Mouse (Mus musculus): ENCODE measurements around the gene Vmo1. TPM values are rescaled to one million over a fixed set of nuclear protein-coding genes. Genes with fewer than 3 reads are reported as not detected.

Gene Vmo1
- total and polyA plus RNA-seq, 3 experiments: not detected

GRCm38 (mm10) chr11:70513520-70513919 lies 896 bp downstream of the Vmo1 start:
- peaks cover 39% of the 10 kb centered on the region for H3K27me3 ChIP-seq (ENCODE audit: insufficient read depth, low read length)
- H3K36me3 ChIP-seq (replicated peaks): no peaks in the 10 kb centered on the region
- no peak overlapping the region for H3K4me3 ChIP-seq (ENCODE audit: low read depth, low read length)
- H3K9me3 ChIP-seq (replicated peaks): no peaks in the 10 kb centered on the region
- TF ChIP-seq TAL1 (conservative IDR thresholded peaks at IDR 0.05; ENCODE audit: low read depth, low read length) (no peak), GATA1 (IDR thresholded peaks at IDR 0.05; ENCODE audit: borderline replicate concordance, low read length) (no peak), POLR2AphosphoS5 (IDR thresholded peaks at IDR 0.05; ENCODE audit: insufficient replicate concordance, low read depth, low read length) (no peak), GATA2 (IDR thresholded peaks at IDR 0.05; ENCODE audit: borderline replicate concordance, low read depth, low read length) (no peak), CTCF (IDR thresholded peaks at IDR 0.05; ENCODE audit: low read depth, low read length) (no peak)
- ATAC-seq (ENCODE audit: extremely low read depth, insufficient number of reproducible peaks, low FRiP score, poor library complexity, severe bottlenecking) (no peak), DNase-seq (ENCODE audit: low spot score) (no peak)
- H3K4me1 ChIP-seq (ENCODE audit: insufficient read depth, low read depth, low read length): no peaks in the 10 kb centered on the region

DNA sequence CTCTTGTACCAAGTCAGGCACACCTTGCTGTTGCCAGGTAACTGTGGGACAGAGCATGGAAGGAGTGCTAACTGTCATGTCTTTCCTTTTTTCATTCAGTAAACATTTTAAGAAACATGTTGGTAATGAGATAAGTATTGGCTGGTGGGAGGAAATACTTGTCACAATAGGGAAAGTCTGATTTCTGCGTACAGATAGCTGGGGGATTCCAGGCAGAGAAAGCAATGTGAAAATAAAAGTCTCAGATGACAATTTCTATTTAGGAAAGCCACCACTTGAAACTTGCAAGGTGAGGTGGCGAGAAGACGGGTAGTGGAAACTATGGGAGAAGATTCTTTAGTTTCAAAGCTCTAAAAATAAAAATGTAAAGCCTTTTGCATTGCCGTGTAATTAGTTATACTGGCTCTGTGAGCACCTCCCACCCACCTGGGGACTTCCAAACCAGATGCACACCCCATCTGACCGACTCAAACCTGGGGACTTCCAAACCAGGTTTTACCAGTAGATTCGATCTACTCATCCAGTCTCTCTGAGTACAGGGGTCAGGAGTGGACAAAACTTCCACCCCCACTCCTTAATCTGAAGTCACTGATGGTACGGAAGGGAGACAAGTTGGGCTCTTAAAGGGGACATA lies 1.6 kb downstream of the Vmo1 start:
- H3K4me1 ChIP-seq (ENCODE audit: insufficient read depth, low read depth, low read length): no peaks in the 10 kb centered on the region
- TF ChIP-seq GATA2 (IDR thresholded peaks at IDR 0.05; ENCODE audit: borderline replicate concordance, low read depth, low read length) (no peak), GATA1 (IDR thresholded peaks at IDR 0.05; ENCODE audit: borderline replicate concordance, low read length) (no peak), POLR2AphosphoS5 (IDR thresholded peaks at IDR 0.05; ENCODE audit: insufficient replicate concordance, low read depth, low read length) (no peak), CTCF (IDR thresholded peaks at IDR 0.05; ENCODE audit: low read depth, low read length) (no peak), TAL1 (conservative IDR thresholded peaks at IDR 0.05; ENCODE audit: low read depth, low read length) (no peak)
- H3K27me3 ChIP-seq (ENCODE audit: insufficient read depth, low read length): peaks cover 43% of the 10 kb centered on the region
- no peaks in the 10 kb centered on the region for H3K36me3 ChIP-seq (replicated peaks)
- H3K9me3 ChIP-seq (replicated peaks): no peaks in the 10 kb centered on the region
- ATAC-seq (ENCODE audit: extremely low read depth, insufficient number of reproducible peaks, low FRiP score, poor library complexity, severe bottlenecking): no peak
- no peak overlapping the region for H3K4me3 ChIP-seq (ENCODE audit: low read depth, low read length)
- no peak for DNase-seq (ENCODE audit: low spot score)

DNA sequence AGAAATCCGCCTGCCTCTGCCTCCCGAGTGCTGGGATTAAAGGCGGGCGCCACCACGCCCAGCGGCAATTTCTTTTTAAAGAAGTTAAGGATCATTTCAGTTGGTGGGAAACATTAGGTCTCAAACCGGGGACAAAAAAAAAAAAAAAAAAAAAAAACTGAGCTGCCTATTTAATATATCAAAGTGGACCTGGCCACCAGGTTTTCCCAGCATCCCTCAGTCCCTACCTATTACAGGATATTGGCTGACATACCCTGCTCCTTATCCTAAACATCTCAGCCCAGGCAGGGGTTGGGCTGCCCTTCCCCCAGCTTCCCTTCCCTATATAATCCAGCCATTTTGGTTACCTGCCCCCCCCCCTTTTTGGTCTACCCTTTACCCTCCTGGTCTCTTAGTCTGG lies 2.6 kb downstream of the Vmo1 start:
- TF ChIP-seq GATA2 (IDR thresholded peaks at IDR 0.05; ENCODE audit: borderline replicate concordance, low read depth, low read length): no peak
- DNase-seq (ENCODE audit: low spot score) (no peak), ATAC-seq (ENCODE audit: extremely low read depth, insufficient number of reproducible peaks, low FRiP score, poor library complexity, severe bottlenecking) (no peak)
- Histone ChIP-seq H3K4me3 (ENCODE audit: low read depth, low read length) (no peak overlapping the region), H3K27me3 (ENCODE audit: insufficient read depth, low read length) (peaks cover 46% of the 10 kb centered on the region), H3K4me1 (ENCODE audit: insufficient read depth, low read depth, low read length) (no peaks in the 10 kb centered on the region), H3K36me3 (replicated peaks) (no peaks in the 10 kb centered on the region), H3K9me3 (replicated peaks) (no peaks in the 10 kb centered on the region)

GRCm38 (mm10) chr11:70511242-70511641 lies 3.2 kb downstream of the Vmo1 start:
- no peaks in the 10 kb centered on the region for H3K9me3 ChIP-seq (replicated peaks)
- peaks cover 46% of the 10 kb centered on the region for H3K27me3 ChIP-seq (ENCODE audit: insufficient read depth, low read length)
- no peak for ATAC-seq (ENCODE audit: extremely low read depth, insufficient number of reproducible peaks, low FRiP score, poor library complexity, severe bottlenecking)
- no peaks in the 10 kb centered on the region for H3K4me1 ChIP-seq (ENCODE audit: insufficient read depth, low read depth, low read length)
- TF ChIP-seq POLR2AphosphoS5 (IDR thresholded peaks at IDR 0.05; ENCODE audit: insufficient replicate concordance, low read depth, low read length): no peak
- TF ChIP-seq TAL1 (conservative IDR thresholded peaks at IDR 0.05; ENCODE audit: low read depth, low read length): no peak
- TF ChIP-seq GATA1 (IDR thresholded peaks at IDR 0.05; ENCODE audit: borderline replicate concordance, low read length): no peak
- TF ChIP-seq GATA2 (IDR thresholded peaks at IDR 0.05; ENCODE audit: borderline replicate concordance, low read depth, low read length): no peak
- TF ChIP-seq CTCF (IDR thresholded peaks at IDR 0.05; ENCODE audit: low read depth, low read length): no peak
- no peaks in the 10 kb centered on the region for H3K36me3 ChIP-seq (replicated peaks)
- no peak for DNase-seq (ENCODE audit: low spot score)
- H3K4me3 ChIP-seq (ENCODE audit: low read depth, low read length): no peak overlapping the region

DNA sequence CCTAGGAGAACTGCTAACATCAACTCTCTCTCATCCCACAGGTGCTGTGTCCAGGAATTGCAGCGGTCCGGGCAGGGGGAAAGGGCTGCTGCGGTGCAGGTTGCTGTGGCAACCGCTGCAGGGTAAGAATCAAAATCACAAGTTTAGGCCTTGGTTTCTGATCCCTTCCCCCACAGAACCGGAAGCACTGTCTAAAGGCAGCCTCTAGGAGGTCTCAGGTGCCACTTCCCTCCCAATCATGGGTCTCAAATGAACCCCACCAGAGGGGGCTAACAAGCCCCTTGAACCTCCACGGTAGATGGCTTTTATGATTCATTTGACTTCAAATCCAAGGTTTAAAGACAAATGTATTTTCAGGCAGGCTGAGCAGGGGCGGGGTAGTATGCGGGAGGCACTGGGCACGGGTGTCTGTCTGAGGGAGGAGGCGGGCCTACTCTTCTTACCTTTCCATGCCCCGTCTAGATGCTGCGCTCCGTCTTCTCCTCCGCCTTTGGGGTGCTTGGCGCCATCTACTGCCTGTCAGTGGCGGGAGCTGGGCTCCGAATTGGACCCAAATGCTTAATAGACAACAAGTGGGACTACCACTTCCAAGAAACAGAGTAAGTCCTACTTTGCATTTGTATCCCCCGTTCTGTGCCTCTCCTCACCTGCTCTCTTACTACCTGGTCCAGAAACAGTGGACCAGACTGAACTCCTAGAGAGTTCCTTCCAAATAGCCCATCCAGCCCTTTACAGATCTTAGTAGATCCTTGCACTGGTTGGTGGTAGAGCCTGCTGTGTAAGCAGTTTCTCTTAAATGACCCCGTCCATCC lies 4.5 kb downstream of the Vmo1 start:
- Histone ChIP-seq H3K27me3 (ENCODE audit: insufficient read depth, low read length) (peaks cover 54% of the 10 kb centered on the region), H3K36me3 (replicated peaks) (no peaks in the 10 kb centered on the region), H3K4me3 (ENCODE audit: low read depth, low read length) (no peak overlapping the region), H3K9me3 (replicated peaks) (no peaks in the 10 kb centered on the region), H3K4me1 (ENCODE audit: insufficient read depth, low read depth, low read length) (peaks cover 10% of the 10 kb centered on the region)
- TF ChIP-seq POLR2AphosphoS5 (IDR thresholded peaks at IDR 0.05; ENCODE audit: insufficient replicate concordance, low read depth, low read length) (no peak), GATA1 (IDR thresholded peaks at IDR 0.05; ENCODE audit: borderline replicate concordance, low read length) (no peak), CTCF (IDR thresholded peaks at IDR 0.05; ENCODE audit: low read depth, low read length) (no peak), GATA2 (IDR thresholded peaks at IDR 0.05; ENCODE audit: borderline replicate concordance, low read depth, low read length) (no peak), TAL1 (conservative IDR thresholded peaks at IDR 0.05; ENCODE audit: low read depth, low read length) (no peak)
- ATAC-seq (ENCODE audit: extremely low read depth, insufficient number of reproducible peaks, low FRiP score, poor library complexity, severe bottlenecking) (no peak), DNase-seq (ENCODE audit: low spot score) (no peak)

- ATAC-seq (ENCODE audit: extremely low read depth, insufficient number of reproducible peaks, low FRiP score, poor library complexity, severe bottlenecking) (no peak), DNase-seq (ENCODE audit: low spot score) (no peak)
- Histone ChIP-seq H3K9me3 (replicated peaks) (no peaks in the 10 kb centered on the region), H3K4me3 (ENCODE audit: low read depth, low read length) (no peak overlapping the region), H3K4me1 (ENCODE audit: insufficient read depth, low read depth, low read length) (peaks cover 13% of the 10 kb centered on the region), H3K27me3 (ENCODE audit: insufficient read depth, low read length) (peaks cover 50% of the 10 kb centered on the region), H3K36me3 (replicated peaks) (no peaks in the 10 kb centered on the region)
- TF ChIP-seq GATA2 (IDR thresholded peaks at IDR 0.05; ENCODE audit: borderline replicate concordance, low read depth, low read length): no peak
- no peak for TF ChIP-seq GATA1 (IDR thresholded peaks at IDR 0.05; ENCODE audit: borderline replicate concordance, low read length)
- no peak for TF ChIP-seq CTCF (IDR thresholded peaks at IDR 0.05; ENCODE audit: low read depth, low read length)
- no peak for TF ChIP-seq POLR2AphosphoS5 (IDR thresholded peaks at IDR 0.05; ENCODE audit: insufficient replicate concordance, low read depth, low read length)
- TF ChIP-seq TAL1 (conservative IDR thresholded peaks at IDR 0.05; ENCODE audit: low read depth, low read length): no peak
Measured at GRCm38 (mm10) chr11:70506962-70507515, 7.4 kb downstream of the Vmo1 start.
